Mouse (Mus musculus) R1 (cell line): ENCODE data around the gene Ifi27.
"Not testable (repeated sequence)": the region's sequence is repeated elsewhere in the genome, so short reads cannot be mapped to it uniquely, and the experiment has no call there.

Source experiments
- DNase-seq: peaks from one replicate; pipeline ENCODE4 v3.0.0-alpha.2; 2018; ENCODE audit warnings: low read depth, low spot score

The Ifi27 gene

DNA sequence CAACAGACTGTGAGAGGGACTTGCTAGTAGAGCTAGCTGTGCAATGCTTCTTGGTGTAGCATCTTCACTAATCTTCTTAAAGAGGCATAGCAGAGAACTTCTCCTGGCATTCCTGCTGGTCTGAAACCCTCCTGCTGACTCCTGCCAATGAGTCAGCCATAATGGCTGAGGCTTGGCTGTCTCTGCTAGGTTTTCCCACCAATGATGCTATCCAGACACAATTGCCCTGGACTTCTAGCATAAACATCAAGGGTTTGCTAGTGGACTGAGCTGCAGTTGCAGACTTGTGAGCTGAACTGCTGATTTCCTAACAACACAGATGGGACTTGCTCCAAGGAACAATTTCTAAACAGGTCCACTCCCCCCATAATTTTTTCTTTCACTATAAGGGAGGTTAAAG, 19.4 kb downstream of the Ifi27 start:
- no peak for DNase-seq

DNA sequence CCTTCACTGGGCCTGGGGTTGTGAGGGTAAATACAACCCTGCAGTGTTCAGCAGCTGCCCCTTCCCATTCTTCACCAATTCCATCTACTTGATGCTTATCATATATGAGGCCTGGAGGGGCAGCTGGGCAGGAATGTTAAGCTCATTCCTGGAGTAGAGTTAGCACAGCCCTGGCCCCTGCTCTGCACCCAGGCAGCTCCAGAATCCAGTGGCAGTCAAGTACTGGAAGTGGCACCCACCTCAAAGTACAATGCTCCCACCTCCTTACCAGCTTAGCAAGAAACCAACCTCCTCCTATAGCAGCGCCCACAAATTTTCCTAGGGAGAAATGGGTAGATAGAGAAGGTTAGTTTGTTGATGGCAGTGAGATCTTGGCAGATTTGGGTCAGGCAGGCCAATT, 22.7 kb downstream of the Ifi27 start:
- not testable (repeated sequence) for DNase-seq

DNA sequence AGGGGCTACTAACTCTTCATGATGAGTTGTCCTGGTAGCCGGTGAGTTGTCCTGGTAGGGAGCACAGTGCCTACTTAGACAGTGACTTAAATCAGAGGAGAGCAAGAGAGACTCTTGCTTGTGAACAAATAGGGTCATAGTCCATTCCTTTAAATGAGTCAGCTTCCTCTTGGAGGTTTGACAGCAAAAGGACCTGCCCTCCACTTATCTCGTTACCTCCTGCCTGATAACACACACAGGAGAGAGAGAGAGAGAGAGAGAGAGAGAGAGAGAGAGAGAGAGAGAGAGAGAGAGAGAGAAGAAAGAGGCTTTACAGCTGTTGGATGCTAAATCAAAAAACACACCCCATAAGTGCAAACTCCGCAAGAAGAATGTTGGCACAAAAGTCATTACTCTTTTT, 23.1 kb downstream of the Ifi27 start, which contains the start of gene Ifi27l2b:
Ifi27l2b (minus strand) TSS at position 84 of the 400 bp plus-strand sequence.
- DNase-seq = no peak

DNA sequence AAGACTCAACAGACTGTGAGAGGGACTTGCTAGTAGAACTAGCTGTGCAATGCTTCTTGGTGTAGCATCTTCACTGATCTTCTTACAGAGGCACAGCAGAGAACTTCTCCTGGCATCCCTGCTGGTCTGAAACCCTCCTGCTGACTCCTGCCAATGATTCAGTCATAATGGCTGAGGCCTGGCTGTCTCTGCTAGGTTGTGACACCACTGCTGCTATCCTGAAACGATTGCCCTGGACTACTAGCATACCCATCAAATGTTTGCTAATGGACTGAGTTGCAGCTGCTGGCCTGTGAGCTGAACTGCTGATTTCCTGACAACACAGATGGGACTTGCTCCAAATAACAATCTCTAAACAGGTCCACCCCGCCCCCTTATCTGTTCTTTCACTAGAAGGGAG, 40.5 kb downstream of the Ifi27 start:
- DNase-seq = no peak

DNA sequence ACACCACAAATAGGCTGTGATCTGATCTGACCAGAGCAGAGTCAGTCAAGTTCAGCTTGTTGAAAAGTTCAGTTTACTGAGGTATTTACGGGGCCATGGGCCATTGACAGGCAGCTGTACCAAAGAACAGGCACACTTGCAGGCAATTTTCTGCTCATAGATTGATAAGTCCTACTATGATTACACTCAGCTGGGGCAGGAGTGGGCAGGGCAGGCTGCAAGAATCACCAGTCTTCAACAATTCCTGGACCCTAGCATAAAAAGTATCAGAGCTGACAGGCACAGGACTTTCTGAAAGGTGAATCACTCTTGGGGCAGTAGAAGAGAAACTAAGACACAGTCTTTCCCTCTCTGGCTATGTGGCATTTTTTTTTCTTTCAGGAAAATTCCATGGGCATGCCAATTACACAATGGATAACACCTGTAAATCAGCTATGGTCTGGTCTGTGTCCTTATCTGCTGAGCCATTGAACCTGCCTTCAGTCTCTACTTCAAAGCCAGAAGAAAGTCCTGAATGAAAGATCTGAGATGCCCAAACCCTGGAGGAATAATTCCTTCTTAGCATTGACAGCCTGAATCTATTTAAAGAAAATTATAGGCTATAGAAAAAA, 42.9 kb downstream of the Ifi27 start:
- DNase-seq = no peak

DNA sequence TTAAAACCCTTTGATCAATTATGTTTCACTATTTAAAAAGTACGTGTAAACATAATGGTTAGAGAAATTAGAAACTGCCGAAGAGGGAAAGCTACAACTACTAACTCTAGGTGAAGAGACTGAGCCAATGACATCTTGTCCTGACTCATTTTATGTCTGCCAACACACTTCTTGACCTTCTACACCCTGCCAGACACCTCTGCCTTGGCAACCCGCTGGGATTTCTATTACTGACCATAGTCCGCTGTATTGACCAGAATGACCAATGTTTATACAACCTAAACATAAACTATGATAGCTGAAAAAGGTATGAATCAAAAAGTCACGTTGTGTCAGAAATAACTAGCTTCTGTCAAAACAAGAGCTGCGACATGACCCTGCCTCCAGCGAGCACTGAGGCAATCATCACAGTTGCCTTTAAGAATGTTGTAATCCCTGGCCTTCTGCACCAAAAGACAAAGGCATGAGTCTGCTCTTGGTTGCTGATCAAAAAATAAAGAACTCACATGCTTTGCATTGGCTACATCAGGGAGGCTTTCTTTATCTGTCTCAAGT, 43.5 kb downstream of the Ifi27 start:
- DNase-seq = no peak

DNA sequence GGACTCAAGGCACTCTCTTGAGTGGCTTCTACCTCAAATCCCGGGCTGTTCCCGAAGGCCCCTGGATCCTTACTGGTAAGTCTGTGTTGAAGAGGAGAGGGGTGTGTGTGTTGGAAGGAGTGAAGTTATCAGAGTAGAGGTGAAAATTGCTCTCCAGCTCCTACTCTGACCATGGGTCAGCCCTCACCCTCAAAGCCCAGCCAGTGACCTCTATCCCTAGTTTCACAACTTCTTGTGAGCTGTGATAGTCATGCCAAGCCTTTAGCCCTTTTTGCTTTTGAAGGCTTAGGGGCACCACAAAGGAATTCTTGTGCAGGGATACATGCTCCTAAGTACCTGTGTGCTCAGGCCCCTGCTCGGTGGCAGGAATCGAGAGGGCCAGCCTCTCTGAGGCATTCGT, 47.7 kb downstream of the Ifi27 start:
- DNase-seq = no peak

DNA sequence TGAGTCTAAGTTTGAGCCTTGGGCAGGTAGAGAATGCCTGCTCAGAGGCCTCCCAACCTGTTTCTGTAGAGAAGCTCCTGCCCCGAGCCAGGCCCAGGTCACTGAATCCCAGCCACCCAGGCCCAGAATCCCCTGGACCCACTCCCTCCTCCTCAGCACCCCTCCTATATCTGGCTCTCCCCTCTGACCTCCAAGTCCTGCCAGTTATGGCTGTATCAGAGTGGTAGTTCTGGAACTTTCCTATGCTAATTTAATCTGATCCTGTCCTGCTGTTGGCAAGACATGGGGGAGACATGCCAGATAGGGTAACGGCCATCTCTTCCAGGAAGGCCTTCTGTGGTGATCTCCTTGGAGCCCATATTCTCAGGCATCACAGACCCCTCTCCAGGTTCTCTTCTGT, 48.8 kb downstream of the Ifi27 start:
- DNase-seq = no peak

DNA sequence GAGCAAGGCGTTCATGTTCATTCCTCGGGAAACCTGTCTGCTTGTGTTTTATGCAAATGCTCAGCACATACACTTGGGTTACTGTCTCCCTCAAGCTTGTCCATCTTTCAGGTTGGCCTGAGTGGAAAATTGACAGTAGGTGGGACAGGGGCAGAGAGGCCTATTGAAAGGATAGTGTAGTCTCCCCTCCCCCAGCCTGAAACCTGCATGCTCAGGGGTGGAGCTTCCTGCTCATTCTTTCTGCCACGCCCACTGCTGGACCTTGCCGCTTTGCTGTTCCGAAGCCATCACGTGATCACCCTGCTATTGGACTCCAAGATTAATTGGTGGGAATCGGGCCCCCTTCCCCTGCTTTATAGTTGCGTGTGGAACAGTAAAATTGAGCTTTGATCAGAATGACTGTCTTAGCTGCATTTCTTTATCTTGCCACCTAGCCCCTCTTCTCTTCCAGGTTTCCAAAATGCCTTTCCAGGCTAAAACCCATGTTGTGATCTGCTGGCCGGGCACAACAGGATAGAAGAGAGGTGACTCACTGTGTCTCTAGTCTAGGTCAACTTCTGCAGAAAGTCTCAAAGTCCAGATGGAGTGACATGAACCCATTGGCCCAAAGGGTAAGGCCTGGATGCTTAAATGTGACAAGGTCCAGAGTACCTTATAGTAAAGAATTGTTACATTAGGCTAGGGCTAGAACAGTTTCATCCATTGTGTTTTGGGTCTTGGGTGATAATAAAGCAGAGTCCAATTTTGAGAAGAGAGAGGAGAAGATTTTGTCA, 50.4 kb downstream of the Ifi27 start:
- DNase-seq = peak; percentile 29

DNA sequence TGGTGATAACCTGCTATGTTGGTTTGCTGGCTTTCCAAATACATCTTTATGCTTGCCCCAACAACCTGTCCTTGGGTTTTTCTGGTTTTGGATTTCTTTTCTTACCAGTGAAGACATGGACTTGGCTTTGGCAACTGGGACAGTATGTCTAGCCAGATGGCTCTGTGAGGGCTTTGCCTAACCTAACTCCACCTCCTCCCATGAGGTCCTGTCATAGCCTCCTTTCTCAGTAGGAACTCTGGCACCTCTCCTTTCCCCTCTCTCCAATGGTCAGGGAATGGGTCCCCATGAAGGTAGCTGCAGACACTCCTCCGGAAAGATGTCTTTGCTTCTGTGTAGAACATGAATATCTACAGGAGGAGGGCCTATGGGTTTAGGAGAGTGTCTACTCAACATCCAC, 52.7 kb downstream of the Ifi27 start:
- DNase-seq = no peak

DNA sequence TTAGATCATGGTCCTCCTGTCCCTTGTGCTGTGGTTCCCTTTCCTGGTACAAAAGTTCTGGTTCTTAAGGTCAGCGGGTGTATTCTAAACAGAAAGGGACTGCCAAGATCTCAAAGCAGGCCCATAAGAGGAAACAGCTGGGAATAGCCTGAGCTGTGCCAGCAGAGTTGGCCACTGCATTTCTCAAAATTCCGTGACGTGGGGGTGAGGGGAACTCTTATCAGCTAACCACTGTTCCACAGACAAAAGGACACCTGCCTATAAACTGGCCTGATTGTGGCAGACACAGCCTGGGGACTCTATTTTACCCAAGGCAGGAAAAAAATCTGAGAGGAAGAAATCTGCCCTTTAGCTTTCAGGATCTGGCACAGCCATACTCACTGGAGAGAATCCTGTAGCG, 53.3 kb downstream of the Ifi27 start:
- no peak for DNase-seq

DNA sequence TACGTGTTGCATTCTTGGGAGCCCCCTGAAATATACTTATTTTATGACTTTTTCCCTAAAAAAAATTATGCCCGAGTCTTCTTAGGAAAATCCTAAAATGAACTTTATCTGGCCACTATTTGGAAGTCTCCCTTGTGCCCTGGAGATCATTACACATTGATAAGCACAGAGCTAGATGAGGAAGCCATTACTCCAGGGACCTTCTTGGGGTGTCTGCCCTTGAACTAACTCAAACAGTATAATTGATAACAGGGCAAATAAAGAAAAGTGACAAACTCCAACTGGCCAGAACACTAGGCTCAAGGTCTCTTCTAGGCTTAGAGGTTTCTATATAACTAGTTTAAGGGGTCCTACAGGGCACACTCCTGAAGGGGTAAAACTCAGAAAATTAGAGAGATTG, 53.7 kb downstream of the Ifi27 start:
- no peak for DNase-seq
